Mouse (Mus musculus): ENCODE measurements at regions not wholly inside any gene's neighbourhood (a gene's known extent, or its start where the extent isn't known, plus 50 kb on each side); places are given as distances from the start of the nearest gene placed in this dataset.

DNA sequence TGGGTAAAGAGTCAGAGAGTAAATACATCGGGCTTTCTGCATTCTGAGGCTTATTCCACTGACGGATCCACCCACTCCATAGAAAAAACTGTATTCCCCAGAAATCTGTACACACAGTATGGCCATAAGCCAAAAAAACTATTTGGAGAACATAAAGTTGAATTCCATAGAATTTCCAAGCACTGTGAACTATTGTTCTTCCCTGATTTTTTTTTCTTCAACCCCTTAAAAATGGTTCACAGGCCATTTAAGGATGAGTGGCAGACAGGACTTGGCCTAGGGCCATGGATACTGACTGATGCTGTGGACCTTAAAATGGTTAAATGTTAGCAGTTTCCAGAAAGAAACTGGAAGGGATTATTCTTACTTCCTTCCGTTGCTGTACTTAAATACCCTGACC is 247.0 kb downstream of the Sipa1l2 start:
- no peak for DNase-seq

- peak; percentile 97 to 98 for DNase-seq
Measured at GRCm38 (mm10) chr8:125317584-125317991, 252.0 kb downstream of the Sipa1l2 start.

DNA sequence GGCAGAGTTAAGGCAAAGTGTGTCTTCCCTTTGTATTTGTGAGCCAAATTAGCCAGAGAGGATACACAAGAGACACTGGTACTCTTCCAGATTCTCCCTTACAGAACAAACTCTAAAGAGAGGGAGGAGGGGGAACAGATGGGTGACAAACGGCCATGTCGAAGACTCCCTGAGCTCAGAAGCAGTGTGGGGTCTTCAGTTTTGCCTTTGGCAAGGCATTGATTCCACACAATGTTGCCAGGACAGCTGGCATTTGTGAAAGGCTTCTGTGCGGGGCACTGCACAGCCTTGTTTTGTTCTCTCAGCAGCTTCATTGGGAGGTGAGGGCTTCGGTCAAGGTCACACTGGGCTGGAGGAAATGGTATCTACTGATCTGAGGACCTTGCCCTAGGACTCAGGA is 253.9 kb downstream of the Sipa1l2 start:
- peak; percentile 67 to 76 for DNase-seq

DNA sequence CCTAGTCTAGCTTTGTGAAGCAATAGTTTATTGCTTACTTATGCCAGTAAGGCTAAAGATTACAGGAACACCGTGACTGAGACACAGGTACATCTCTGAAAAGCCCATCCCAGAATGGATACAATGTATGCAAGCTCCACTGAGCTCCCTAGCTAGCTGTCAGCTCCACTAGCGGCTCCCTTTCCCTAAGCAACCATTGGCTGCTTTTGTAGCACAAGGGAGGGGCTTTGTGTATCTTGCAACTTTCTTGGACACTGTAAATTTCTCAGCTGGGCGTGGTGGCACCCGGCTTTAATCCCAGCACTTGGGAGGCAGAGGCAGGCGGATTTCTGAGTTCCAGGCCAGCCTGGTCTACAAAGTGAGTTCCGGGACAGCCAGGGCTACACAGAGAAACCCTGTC is 254.6 kb downstream of the Sipa1l2 start:
- DNase-seq = no peak

- no peak for DNase-seq
Measured at GRCm38 (mm10) chr8:125314221-125314984, 255.2 kb downstream of the Sipa1l2 start.

DNA sequence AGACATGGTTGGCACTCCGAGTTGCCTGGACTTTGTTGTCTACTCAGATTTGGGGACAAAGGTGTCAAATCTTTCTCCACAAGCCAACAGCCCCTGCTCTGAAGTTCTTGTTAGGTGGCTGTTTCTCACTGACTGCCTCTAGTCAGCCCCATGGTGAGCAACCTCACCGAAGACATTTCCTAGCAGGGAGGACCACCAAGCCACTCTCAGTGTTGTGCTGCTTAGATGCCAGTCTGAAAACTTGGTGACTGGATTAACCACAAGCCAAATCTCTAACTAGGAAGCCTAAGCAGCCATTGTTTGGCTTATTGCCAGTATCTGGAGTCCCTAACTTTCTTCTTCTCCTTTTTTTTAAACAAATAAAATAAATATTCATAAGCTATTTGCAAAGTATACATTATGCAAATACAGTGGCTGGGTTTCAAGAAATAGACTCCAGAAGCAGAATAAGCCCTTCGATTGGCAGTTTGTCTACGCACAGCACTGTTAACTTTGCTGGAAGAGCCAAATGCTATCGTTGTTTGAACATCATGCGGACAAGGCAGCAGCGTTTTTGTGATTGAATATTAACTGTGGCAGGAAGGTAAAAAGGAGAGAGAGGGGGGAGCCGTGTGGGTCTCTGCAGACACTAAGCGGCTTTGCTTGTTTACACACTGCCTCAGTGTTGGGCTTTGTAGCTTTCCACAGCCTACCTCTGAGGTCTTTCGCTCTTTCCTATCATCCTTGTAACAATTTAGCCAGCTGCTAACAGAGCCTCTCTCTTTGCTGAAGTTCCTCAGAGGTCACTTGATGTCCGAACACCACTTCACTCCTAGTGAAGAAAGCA is 257.4 kb downstream of the Disc1 start:
- DNase-seq = no peak
